Comparison of ENCODE assay signal across 9 mouse cellular contexts in the genomic region with DNA sequence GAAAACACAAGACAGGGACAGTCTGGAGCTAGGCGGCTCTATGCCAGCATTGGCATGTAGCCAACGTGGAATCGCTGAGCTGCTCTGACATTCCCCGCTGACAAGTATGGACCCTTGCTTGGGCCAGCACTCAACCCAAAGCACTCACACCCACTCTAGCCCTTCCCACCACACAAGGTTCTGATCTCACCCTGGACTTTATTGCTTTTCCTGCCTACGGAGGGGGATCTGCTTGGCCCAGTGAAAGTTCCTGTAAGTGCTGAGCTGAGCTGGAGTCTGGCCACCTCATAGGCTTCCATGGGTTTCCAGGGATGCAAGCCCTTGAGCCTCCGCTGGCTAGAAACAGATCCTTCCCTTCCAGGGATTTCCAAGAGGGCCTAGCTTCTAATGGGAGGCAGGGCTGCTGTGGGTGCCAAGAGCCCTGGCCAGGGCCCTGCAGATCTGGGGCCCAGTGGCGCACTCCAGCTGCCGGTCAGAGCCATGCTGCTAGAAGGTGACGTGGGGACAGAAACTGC. TPM values are rescaled to one million over a fixed set of nuclear protein-coding genes. Genes with fewer than 3 reads are reported as not detected.
A peak's percentile ranks its signal among the peaks of the same experiment; 100 is the strongest.
DNase-seq lines count a peak whose midpoint lies in the region; ATAC-seq and TF ChIP-seq lines count a peak whose summit lies in the region.
"Had no signal": no experiment of that assay in that cellular context is flagged by ENCODE, and none has a peak within 500 bp of the region (broad histone marks: within the 10 kb centered on the region; RNA-seq: fewer than 3 reads in every experiment).

No protein-coding gene starts in this region.

- DNase-seq in cerebellum, adult 18-20 months, result peak; percentile 12 to 14
- DNase-seq in cerebellum, adult 11-12 months, result no peak
- DNase-seq in lung, adult 18-20 months, result peak; percentile 41 to 43
- DNase-seq in lung, adult 2 months, result no peak
- peak; percentile 77 to 78 for DNase-seq in heart, postnatal 14 days
- DNase-seq in urinary bladder, postnatal 25 days (ENCODE audit: low spot score), result peak; percentile 58
- no peak for DNase-seq in thymus, postnatal 36 days

- WGBS in lung, adult 2 months, result 50% methylated on average over 9 of the region's 9 CpGs
- WGBS in lung, embryonic 15.5 days, result 39% methylated on average over 9 of the region's 9 CpGs

- H3K9ac ChIP-seq in lung, embryonic 15.5 days, result no peak overlapping the region

- no peaks in the 10 kb centered on the region for H3K9me3 ChIP-seq in lung, embryonic 15.5 days

- no peak overlapping the region for H3K4me2 ChIP-seq in lung, embryonic 15.5 days

- intact Hi-C loops in heart, postnatal 14 days (cut with DNase I), result loop anchor here (10.0 kb wide), 1 partner anchor 114 kb away; no protein-coding TSS in a partner anchor

- peaks cover 4% of the 10 kb centered on the region for H3K4me1 ChIP-seq in lung, adult 2 months (ENCODE audit: control insufficient read depth, insufficient read depth, low read length)
- H3K4me1 ChIP-seq in lung, embryonic 15.5 days, result peaks cover 39% of the 10 kb centered on the region

- H3K27ac ChIP-seq in lung, embryonic 15.5 days, result peak overlapping the region; percentile 90

- H3K4me3 ChIP-seq in lung, adult 2 months (replicated peaks; ENCODE audit: extremely low read depth, low read depth, low read length), result no peak overlapping the region
- no peak overlapping the region for H3K4me3 ChIP-seq in lung, embryonic 15.5 days

- H3K27me3 ChIP-seq in lung, embryonic 15.5 days, result no peaks in the 10 kb centered on the region

- no peak for TF ChIP-seq CTCF in lung, adult 2 months (IDR thresholded peaks at IDR 0.05; ENCODE audit: insufficient read depth, low read length)

- TF ChIP-seq POLR2A in lung, adult 2 months (IDR thresholded peaks at IDR 0.05; ENCODE audit: borderline replicate concordance, extremely low read depth, low read depth, low read length), result no peak

- no peaks in the 10 kb centered on the region for H3K36me3 ChIP-seq in lung, embryonic 15.5 days

- ATAC-seq in lung, embryonic 15.5 days (ENCODE audit: borderline replicate concordance, extremely low read depth, low FRiP score, low TSS enrichment), result peak; percentile 84

RNA-seq across cellular contexts. Expression of gene Ripor3, which starts 8.8 kb away (rescaled TPM):
- 2.3 and 5.3 TPM in 2 replicates for polyA plus RNA-seq in lung, adult 2 months (2012; rRNA removed)
- total RNA-seq in heart, postnatal 14 days (2021), result 1 to 10 TPM in 1 of 2 experiments, under 1 TPM in 1; 0.93 to 1.1 TPM
- 2.3 TPM in 2 replicates for polyA plus RNA-seq in lung, embryonic 15.5 days (2015; fragmentation: Nextera tagmentation; extraction: Ambion mirVana)
- total RNA-seq: hematopoietic stem cell, adult 5-6 weeks had no signal

Comparison
In these comparisons a context has a peak if more than half of its experiments do, and no peak if none do; other contexts are left out.
1. DNase-seq: peak in cerebellum, adult 18-20 months (2 of 2), lung, adult 18-20 months (2 of 2), heart, postnatal 14 days (2 of 2) and urinary bladder, postnatal 25 days (single experiment); none in cerebellum, adult 11-12 months (single experiment), lung, adult 2 months (single experiment) and thymus, postnatal 36 days (0 of 2).